Mouse (Mus musculus): ENCODE measurements around the gene Dab1.

Gene Dab1

DNA sequence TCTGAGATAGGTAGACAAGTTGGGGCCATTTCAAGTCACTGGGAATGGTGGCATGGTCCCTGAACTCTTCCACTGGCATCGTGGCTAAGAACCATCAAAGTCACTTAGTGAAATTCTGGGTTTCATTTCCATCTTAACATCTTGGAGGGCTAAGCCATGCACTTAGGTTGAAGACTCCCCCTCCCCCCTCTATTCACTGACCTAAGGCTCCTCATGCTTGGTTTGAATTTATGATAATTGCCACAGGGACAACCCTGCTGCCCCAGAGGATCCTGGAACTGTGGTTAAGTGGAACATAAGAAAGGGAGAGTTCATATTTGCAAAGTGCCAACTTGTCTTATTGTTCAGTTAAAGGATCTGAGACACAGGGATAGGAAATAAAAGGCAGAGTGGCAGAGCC is 375.2 kb downstream of the Dab1 start:
- DNase-seq: no peak

DNA sequence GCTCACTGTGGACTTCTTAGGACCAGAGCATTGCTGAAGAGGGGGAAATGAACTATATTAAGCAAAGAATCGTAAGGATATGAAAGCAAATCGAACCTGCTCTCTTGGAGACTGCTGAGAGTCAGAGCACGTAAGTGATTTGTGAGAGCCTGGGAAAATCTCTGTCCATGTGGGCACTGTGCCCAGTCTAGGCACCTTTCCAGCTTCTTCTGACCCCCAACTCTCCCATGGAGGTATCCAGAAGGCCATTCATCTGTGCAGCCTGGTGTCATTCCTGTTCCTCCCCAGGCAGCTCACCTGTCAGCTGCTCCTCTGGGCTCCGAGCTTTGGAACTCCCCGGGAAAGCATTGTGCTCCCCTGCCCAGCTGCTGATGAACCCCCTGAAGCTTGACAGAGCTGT is 389.2 kb downstream of the Dab1 start:
- DNase-seq: no peak

DNA sequence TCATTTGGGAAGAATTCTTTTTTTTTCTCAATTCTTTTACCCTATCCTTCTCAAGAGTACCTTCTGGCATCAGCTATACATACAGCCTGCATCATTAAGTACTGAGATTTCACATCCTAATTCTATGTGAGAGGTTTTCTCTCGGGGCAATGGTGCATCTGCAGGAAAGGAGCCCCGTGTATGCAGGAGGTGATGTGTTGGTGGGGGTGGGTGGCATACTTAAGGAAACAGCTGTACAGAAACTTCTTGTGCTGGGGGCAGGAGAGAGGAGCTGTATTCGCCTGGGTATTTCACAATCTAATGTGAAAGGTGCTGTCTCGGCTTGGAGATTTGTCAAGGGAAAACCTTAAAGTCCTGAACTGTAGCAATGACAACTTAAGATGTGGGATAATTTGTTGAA is 392.5 kb downstream of the Dab1 start:
- DNase-seq: peak; percentile 30

DNA sequence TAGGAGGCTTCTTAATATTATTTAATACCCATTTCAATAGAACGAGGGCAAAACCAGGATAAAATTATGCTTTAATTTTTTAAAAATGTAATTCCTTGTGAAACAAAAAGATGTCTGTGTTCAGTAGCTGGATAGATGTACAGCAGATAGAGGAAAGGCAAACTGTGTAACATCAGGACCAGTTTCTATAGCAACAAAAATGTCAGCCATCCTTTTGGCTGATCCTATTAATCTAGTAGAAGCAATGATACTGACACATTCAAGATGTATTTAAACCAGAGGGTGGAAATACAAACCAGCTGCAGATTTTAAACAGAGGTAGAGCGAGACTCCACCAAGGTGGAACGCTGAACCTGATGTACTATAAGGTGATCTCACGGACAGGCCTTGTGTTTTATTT is 393.0 kb downstream of the Dab1 start:
- no peak for DNase-seq

DNA sequence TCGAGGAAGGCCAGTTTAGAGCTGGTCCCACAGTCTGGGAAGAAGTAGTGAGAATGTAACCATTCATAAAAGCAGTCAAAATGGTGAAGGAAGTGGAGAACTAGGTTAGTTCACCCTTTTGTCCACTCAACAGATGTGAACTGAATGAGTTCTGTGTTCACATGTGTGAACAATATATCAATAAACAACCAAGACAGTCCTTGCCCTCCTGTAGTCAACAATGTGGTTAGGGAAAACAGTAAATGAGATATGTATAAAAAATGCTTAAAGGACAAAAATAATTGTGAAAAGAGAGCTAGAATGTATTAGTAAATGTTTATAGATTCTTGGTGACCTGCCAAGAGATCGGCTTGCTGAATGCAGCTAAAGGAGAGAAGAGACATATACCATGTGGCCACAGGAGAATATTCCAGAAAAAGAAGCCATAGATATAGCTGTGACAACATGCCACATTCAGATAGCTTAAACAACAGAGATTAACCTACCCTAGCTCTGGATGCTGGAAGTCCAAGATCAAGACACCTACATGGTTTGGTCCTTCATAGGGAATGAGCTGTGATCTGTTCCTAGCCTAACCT is 406.0 kb downstream of the Dab1 start:
- DNase-seq: no peak

DNA sequence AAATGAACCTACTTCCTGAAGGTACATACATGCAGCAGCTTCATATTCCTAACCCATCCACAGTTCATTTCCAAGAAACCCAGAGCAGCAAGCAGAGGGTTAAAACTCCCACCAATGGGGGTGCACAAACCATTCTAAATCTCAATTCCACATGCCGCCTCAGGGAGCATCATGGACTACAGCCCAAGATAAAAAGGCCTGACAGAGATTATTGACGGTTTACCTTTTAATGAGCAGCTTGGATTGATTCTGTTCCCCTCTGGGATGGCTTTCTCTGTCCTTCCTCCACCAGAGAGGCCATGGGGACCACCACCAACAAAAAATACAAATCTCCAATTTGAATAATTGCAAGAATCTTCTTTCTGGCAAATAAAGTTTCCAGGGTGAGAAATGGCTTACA is 407.7 kb downstream of the Dab1 start:
- no peak for DNase-seq

DNA sequence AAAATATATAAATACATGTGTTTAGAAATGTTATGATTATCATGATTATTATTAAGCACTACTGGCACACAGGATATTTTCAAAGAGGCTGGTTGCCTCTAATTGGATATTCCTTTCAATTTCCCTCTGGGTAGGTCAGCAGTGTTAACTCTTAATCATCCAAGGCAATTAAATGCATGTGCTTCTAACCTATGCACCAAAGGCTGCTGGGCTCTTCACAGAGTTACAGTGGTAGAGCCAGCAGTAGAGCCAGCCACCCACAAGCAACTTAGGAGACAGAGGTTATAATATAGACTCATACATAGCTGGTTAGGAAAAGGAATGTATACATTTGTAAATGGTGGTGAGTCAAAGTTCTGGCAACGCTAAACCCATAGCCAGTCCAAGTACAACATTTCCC is 408.1 kb downstream of the Dab1 start:
- DNase-seq: no peak

DNA sequence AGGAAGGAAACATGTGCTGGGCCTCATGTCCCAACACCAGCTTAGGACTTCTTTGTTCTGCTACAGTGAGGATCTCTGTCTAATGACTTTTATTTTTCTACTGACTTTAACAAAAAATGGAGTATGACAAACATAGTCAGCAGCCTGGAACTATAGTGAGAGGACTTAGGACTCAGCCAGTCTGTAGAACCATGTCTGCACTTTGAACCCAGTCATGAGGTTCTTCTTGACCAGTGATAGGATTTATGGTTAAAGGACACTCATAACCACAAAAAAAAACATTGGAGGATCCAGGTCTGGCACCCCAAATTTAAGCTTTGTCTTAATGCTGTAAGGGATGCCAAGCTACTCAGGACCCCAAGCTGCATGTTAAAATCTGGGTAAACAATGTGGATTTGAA is 416.9 kb downstream of the Dab1 start:
- no peak for DNase-seq

DNA sequence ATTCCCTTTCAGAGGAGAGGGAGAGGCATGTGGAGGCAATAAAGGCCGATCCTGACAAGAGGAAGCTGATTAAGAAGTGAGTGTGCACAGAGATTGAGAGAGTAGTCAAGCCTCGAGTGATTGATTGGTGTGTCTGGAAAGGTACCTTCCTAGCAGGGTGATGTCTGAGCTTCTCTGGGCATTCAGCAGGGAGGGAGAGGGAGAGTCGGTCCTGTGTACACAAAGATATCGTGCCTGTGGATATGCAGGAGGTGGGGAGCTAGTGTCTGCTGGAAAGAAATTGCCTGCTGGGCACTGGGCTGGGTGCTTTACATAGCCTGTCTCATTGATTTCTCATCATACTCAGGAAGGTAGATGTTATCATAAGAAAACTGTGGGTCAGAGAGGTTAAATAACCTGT is 420.4 kb downstream of the Dab1 start:
- no peak for DNase-seq

DNA sequence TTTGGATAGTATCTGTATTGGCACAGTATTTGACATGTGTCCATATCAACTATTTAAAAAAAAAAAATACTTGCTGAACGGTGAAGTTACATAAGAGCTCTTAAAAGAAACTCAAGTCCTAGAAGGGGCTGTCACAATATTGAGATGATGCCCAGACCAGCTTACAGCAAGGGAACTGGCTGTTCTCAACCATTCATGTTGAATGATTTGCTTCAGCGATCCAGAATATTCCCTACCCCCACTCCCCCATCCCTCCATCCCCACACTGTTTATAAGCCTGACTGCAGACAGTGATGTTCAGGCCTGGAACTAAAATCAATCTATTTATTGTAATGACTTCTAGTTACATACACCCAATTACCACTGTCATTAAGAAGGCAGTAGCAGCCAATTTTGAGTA is 424.3 kb downstream of the Dab1 start:
- no peak for DNase-seq

DNA sequence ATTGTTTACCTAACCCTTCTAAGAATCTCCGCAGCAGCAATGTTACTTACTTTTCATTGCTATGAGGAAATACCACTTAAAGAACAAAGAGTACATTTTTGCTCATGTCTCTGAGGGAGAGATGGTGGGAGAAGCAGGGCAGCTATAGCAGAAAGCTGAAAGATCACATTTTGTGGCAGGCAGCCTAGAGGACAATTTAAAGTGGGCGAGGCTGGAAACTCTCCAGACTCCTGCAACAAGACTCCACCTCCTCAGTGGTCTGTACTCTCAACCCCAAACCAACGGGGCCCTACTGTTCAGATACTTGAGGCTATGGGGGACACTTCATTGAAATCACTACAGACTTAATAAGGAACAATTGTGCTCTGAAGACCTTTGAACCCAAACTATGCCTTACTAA is 425.5 kb downstream of the Dab1 start:
- DNase-seq: no peak

DNA sequence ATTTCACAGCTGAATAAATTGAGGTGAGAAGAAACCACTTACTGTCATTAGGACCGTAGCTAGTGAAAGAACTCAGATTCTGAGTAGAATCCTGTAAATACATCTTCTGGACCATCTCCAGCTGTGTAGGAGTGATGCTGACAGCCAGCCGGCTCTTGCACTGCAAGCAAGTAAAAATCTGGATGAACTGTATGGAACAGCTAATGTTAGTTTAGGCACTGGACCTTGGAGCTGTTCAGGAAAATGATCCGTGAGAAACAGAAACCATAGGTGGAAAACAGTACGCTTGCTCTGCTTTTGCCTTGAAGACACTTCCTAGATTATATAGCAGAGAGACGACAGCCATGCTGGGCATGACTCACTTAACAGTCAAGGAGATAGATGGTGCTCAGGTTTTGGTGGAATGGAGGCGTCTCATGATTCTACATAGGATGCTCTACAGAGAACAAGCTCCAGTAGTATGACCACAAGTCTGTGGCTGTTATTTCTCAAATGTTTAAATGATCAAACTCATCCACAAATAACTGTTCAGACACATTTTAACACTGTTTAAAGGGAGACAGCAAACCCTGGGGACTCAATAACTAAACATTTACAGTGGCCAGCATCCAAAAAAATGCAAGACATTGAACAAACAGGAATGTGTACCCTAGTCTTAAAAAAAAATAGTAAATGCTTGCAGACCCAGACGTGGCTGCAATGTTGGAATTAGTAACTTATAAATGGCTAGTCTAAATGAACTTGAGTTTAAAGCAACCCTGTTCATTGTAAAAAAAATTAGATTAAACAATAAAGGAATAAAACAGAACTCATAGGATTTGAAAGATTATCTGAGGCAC is 429.0 kb downstream of the Dab1 start:
- no peak for DNase-seq

DNA sequence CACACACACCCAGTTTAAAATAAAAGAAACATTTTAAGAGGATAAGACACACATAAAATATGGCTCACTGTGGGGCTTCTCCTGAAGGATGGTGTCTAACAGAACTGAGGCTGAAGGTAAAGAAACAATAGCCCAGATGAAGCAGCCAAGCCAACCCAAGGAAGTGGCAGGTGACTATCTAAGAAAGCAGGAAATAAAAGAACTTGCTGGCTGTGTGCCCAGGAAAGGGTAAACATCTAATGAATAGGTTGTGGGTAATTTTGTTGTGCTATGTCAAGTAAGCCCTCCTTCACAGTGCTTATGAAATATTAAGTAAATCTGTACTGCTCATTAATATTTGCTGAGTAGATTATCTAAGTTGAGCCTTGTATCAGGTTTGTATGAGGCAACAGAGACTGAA is 438.0 kb downstream of the Dab1 start:
- no peak for DNase-seq

DNA sequence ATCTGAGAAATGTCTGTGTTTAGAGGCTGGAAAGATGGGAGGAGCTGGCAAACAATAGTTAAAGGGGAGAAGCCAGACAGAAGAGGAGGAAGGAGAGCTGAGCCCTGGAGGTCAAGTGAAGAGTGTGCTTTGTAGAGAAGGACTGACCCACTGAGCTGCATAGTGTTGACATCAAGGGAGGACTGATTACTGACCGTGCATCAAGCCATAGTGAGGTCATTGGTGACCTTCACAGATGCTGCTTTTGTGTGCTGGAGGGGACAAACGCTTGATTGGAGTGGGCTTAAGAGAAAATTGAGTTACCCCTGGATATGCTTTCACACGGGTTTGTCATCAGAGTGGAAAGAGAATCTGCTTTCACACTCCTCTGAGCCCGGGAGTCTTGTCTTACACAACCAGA is 440.4 kb downstream of the Dab1 start:
- no peak for DNase-seq

DNA sequence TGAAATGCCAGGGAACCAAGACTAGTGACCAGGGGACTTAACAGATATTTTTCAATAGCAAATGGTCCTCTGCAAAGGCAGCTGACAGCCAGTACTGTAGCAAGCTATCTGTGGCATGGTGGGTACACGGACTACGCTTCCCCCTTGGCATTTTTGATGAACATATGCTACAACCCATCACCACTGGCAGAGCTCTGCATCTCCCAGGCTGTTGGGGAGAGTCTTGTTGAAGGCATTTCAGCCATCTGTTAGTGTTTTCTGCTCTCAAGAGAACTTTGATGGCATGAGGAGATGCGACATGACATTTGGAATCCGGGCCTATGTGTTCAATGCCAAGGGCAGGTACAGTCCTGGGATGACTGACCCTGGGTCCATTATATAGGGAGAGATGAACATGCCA is 443.2 kb downstream of the Dab1 start:
- DNase-seq: peak; percentile 55

DNA sequence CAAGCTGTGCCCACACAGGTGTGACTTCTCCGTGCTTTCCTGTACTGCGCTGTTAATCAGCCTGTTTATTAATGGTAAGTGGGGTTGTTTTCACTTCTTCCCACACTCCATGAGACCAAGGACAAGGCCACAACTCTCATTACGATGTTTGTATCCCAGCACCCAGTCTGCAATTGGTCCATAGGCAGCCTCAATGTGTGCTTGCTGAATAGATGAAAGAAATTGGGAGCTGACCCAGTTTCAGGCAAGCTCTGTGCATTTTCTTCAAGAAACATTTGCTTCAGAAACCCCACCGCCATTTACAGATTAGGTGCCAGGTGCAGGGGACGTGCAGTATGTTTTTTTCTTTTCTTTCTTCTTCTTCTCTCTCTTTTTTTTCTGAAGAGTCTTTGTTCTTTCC is 447.7 kb downstream of the Dab1 start:
- DNase-seq: peak; percentile 36

DNA sequence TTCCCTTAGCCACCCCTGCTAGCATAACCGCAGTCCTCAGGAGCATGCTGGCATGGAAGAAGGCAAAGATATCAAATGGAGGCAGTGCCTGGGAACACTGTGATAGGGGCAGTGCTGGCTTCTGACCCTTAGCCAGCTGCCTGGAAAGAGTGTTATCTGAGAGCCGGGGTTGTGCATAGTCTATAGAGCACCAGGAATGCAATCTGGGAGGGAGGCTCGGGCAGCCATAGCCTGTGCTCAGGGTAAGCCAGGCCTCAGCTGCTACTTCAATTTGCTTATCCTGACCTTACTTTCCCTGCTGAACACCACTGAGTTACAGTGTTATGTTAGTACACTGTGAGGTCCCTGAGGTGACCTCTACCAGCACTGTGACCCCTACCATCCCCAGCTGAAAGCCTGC is 448.6 kb downstream of the Dab1 start:
- DNase-seq: no peak

DNA sequence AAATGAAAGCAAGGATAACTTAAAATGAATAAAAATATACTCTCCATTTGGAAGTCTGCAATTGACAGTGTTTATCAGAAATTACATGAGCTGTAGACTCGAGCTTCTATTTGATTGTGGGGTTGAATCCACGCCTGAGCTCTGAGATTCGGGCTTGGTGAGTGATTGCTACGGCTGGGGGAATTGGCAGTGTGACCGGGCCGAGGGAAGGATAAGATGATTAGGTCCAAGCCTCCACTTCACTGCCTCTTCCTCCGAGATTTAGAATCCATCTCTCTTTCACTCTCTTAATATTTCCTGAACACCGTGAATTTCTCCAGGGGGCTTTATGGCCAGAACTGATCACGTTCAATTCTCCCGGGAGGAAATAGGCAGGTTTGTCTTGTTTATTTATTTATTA is 452.1 kb downstream of the Dab1 start:
- no peak for DNase-seq

DNA sequence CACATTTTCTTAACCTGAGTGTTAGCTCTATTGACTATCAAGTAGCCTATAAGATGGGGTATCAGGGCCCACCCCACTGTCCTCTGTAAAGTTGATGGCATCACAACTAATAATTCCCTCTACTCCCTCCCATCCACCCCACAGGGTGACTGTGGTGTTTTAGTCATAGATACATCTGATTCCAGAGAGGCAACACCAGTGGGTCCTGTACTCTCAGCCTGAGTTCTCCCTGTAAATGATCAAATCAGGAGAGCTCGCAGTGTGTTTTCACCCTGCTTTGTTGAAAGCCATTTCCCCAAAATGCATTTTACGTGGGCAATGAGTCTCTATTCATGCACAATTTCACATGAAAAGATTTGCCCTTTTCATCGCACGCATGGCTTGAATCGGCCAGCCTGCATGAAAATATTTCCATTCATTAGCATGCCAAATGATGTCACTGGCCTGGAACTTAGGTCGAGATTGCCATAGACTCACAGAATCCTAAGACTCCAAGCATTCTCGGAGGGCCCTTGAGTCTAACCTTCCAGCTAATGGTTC is 454.8 kb downstream of the Dab1 start:
- DNase-seq: peak; percentile 80

DNA sequence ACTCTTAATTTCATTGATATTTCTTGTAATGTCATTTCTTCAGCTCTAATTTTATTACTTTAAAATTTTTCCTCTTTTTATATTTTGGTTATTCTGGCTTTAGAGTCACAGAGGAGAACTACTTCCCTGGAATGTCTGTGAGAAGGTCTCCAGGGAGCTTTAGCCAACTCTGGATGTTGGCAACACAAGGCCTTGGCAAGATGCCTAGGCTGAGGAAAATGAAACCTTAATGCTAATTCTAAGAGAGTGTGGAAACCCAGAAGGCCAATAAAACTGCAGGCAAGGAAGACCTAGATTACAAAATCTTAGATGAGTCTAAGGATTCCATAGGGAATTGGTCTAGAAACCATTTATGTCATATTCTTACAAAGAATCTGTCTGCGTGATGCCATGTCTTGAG is 458.6 kb downstream of the Dab1 start:
- no peak for DNase-seq

DNA sequence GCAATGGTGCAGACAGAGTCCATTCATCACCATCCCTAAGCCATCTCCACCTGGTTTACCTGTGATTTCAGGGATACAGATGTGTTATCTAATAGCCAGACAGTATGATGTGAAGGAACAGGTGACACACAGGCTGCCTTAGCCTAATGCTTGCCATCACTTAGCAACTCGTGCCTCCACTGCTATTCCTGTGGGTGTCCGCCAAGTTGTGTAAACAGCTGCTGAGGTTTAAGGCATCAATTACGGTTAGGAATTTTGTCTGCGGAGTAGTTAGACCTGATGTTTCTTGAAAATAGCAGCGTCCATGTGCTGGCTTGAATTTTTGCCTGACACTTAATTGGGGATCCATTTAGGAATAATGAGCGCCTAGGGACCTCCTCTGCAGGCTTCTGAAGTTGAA is 487.1 kb downstream of the Dab1 start:
- no peak for DNase-seq

DNA sequence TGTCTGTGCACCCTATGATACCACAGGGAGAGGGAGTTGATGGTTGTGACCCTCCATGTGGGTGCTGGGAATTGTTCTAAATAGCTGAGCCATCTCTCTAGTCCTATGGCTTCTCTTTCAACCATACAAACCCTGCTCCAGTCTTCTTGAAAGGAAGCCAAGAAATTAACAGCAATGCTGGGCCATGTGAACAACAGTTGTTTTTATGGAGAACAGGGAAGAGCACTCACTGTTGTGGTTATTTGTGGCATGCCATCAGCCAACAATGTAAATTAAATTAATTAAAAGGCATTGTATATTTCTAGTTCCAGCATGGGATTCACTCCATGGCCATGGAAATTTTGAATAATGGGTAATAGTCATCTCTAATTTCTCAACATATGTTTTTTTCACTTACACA is 492.5 kb downstream of the Dab1 start:
- DNase-seq: peak; percentile 45

DNA sequence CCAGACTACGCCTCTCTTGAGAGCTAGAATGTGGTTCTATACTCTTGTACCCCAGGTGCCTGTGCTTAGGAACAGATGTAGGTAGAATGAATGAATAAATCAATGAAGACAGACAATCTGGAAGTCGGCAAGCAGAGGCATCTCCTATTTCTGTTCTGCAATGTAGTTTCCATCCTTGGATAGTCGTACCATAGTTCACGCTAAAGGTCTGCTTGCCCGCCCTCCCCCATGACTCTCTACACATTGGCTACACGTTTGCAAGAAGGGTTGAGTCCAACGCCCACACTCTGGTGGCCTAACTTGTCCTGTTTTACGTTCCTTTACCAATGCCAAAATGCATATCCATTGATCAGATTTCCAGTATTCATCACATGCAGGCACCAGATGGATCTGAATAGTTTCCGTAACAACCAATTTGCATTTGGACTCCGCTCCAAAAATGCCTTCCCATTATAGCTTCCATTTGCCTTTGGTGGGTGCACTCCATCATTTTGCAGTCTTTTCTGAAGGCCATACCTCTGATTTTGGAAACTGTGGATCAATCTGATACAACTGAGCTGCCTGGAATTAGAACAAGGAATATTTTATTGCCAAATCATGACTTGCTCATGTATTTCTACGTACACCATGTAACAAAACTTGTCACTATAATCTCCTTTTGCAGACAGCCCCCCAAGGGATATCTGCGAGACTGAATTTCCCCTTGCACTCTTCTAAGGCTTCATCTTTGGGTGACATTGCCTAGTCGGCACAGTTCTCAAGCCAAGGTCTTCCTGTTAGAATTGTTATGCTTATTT is 494.2 kb downstream of the Dab1 start:
- DNase-seq: no peak

DNA sequence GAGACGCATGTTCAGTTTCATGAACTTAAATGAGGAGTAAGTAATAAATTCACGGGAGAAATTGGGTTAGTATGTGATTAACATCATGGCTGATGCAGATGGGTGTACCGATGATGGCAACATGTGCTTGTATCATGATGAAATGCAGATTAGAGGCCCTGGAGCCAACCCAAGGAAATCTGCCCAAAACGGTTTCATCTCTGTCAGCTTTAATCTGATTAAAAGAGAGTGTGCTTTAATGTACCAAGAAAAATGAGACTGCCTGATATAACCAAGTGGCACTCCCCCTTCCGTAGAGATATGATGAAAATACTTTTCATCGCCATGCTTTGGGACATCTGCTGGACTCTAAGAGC is 494.8 kb downstream of the Dab1 start:
- peak; percentile 27 for DNase-seq
